Mouse (Mus musculus) stomach, embryonic 14.5 days (tissue): ENCODE measurements around the gene Gna14. TPM values are rescaled to one million over a fixed set of nuclear protein-coding genes. Genes with fewer than 3 reads are reported as not detected.
A peak's percentile ranks its signal among the peaks of the same experiment; 100 is the strongest.

Experiments used
- ATAC-seq: fragments of 200-750 bp; cut with Nextera tagmentation; 2 replicates; pipeline ENCODE4 v1.8.0; 2017; ENCODE audit warnings: low read depth, moderate TSS enrichment; ENCODE audit not compliant: insufficient number of reproducible peaks, insufficient read depth, low FRiP score
- H3K27ac ChIP-seq: fragments of 300-500 bp; sonication (generic); 2 replicates; pipeline ENCODE4 v1.5.1; 2014; ENCODE audit warnings: mild to moderate bottlenecking, low read length, moderate library complexity, mixed read lengths
- H3K27me3 ChIP-seq: fragments of 300-500 bp; sonication (generic); 2 replicates; pipeline ENCODE4 v1.6.1; 2014; ENCODE audit warnings: low read length, control low read depth, mixed read lengths; ENCODE audit not compliant: control insufficient read depth, insufficient read depth
- H3K36me3 ChIP-seq: fragments of 300-500 bp; sonication (generic); 2 replicates; pipeline ENCODE4 v1.6.1; 2014; ENCODE audit warnings: mild to moderate bottlenecking, control low read depth, low read length, moderate library complexity, mixed read lengths; ENCODE audit not compliant: control insufficient read depth, insufficient read depth
- H3K4me1 ChIP-seq: fragments of 300-500 bp; sonication (generic); 2 replicates; pipeline ENCODE4 v1.6.1; 2014; ENCODE audit warnings: low read length, control low read depth, mixed read lengths; ENCODE audit not compliant: control insufficient read depth, insufficient read depth
- H3K4me2 ChIP-seq: fragments of 300-500 bp; sonication (generic); replicated peaks from 2 replicates; pipeline ENCODE4 v1.6.1; 2014; ENCODE audit warnings: low read depth, low read length, control low read depth
- H3K4me3 ChIP-seq: fragments of 300-500 bp; sonication (generic); 2 replicates; pipeline ENCODE4 v1.5.1; 2014; ENCODE audit warnings: low read depth, low read length, control low read depth
- H3K9ac ChIP-seq: fragments of 300-500 bp; sonication (generic); replicated peaks from 2 replicates; pipeline ENCODE4 v1.6.1; 2014; ENCODE audit warnings: low read depth, mild to moderate bottlenecking, control low read depth, low read length, moderate library complexity, mixed read lengths
- H3K9me3 ChIP-seq: fragments of 300-500 bp; sonication (generic); 2 replicates; pipeline ENCODE4 v1.6.1; 2016; ENCODE audit warnings: low read depth, low read length, control low read depth; ENCODE audit not compliant: control insufficient read depth
- WGBS: fragments of 180-500 bp; shearing (Covaris S2); extraction: QIAGEN DNeasy Blood & Tissue Kit; methylation state at CpG from one replicate; pipeline ENCODE4 v1.1.7; 2014; 5-methylcytosine and 5-hydroxymethylcytosine counted together
- polyA plus RNA-seq: library from polyadenylated mRNA; unstranded; fragments of >200 nt; fragmentation: Nextera tagmentation; extraction: Ambion mirVana; gene quantifications from 2 replicates; pipeline ENCODE4 v1.2.1, GENCODE M21; 2014

The Gna14 gene
- polyA plus RNA-seq, result 29.6 and 30.4 TPM in 2 replicates

GRCm38 (mm10) chr19:16435531-16436231 lies at the start of gene Gna14:
Gene Gna14, plus strand, starts transcription at chr19:16435762.
- peak within 1 kb of the TSS; percentile 61 for H3K9ac ChIP-seq
- ATAC-seq, result peak; percentile 43; the same call in 1 of the 2 replicates

GRCm38 (mm10) chr19:16386514-16386913 lies 49.0 kb upstream of the Gna14 start:
- Histone ChIP-seq H3K27me3 (no peaks in the 10 kb centered on the region), H3K4me3 (no peak overlapping the region), H3K4me2 (no peak overlapping the region), H3K9me3 (no peaks in the 10 kb centered on the region), H3K9ac (no peak overlapping the region), H3K4me1 (no peaks in the 10 kb centered on the region), H3K27ac (no peak overlapping the region), H3K36me3 (peaks cover 5% of the 10 kb centered on the region)
- WGBS, result 67% methylated on average over 6 of the region's 6 CpGs
- no peak for ATAC-seq

More at GRCm38 (mm10) chr19:16435531-16436231, at the start of gene Gna14:
- peak within 1 kb of the TSS; percentile 83 for H3K4me2 ChIP-seq
- H3K27ac ChIP-seq, result peak within 1 kb of the TSS; percentile 61; the same call in 1 of the 2 replicates
- H3K4me3 ChIP-seq, result peak within 1 kb of the TSS; percentile 51
- 2% methylated on average over 27 of the region's 27 CpGs for WGBS
- H3K9me3 ChIP-seq, result no peaks in the 10 kb centered on the region
- no peaks in the 10 kb centered on the region for H3K36me3 ChIP-seq
- H3K4me1 ChIP-seq, result peaks cover 29% of the 10 kb centered on the region
- no peaks in the 10 kb centered on the region for H3K27me3 ChIP-seq

DNA sequence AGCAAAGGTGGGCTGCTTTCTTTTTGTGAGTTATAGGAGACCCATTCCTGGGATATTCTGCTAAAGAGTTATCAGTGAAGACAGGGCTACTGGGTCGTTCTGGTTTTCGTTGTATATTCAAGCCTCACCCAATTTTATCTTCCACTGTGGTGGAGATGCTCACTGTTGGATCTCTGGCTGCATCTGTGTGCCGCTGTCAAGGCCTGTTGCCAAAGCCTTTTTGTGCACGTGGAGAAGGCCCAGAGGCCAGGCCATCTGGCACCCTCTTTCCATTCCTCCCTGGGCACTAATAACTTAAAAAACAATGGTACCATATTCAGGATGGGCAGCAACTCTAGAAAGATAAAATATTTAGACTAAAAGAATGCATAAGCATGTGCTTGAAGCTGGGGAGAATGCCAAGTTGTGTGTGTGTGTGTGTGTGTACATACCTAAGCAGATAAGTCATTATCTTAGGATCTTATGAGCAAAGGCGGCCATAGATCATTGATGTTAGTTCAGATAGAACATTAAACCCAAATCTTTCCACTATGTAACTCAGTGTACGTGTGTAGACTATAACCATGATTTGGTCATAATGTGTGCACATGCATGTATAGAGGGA lies 45.3 kb upstream of the Gna14 start:
- H3K9ac ChIP-seq, result no peak overlapping the region
- H3K9me3 ChIP-seq, result no peaks in the 10 kb centered on the region
- H3K27me3 ChIP-seq, result no peaks in the 10 kb centered on the region
- no peak overlapping the region for H3K27ac ChIP-seq
- no peak overlapping the region for H3K4me2 ChIP-seq
- H3K36me3 ChIP-seq, result no peaks in the 10 kb centered on the region; the same call in none of the 2 replicates
- 87% methylated on average over 6 of the region's 6 CpGs for WGBS
- H3K4me3 ChIP-seq, result no peak overlapping the region
- no peak for ATAC-seq
- H3K4me1 ChIP-seq, result no peaks in the 10 kb centered on the region

DNA sequence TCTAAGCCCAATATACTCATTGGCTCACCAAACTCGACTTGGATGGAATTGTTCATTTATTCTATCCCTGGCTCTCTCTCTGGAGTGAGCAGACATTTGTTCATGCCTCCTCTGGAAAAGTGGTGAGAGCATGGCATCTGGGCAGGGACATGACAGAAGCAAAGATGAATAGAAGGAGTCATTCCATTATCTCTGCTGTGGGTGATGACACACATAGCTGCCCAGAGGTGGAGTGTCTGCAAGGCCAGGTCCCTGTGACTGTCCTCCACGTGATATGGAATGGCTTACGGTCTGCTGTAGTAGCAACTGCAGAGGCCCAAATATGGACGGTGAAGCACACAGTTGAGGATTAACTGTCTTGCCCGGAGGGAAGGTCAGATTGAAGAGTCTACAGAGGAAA lies 41.2 kb upstream of the Gna14 start:
- Histone ChIP-seq H3K4me3 (no peak overlapping the region), H3K4me2 (no peak overlapping the region), H3K27ac (no peak overlapping the region), H3K4me1 (no peaks in the 10 kb centered on the region), H3K9me3 (no peaks in the 10 kb centered on the region), H3K36me3 (no peaks in the 10 kb centered on the region), H3K9ac (no peak overlapping the region), H3K27me3 (no peaks in the 10 kb centered on the region)
- 83% methylated on average over 5 of the region's 5 CpGs for WGBS
- no peak for ATAC-seq

DNA sequence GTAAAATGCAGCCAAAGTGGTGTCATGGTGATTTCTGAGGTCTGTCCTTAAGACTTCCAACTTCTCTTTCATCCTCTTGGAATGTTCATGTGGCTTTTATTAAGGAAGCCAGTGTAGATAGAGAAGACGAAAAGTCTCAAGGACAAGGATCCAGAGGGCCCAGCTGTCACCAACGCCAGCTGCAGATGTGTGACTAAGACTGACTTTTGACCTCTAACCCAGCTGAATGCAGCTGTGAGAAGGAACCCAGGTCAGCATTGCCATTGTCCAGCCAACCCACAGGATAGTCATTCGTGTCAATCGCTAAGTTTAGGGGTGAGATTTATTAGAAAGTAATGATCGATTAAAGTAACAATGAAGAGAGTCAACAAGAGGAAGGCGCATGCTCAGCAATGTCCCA lies 32.5 kb upstream of the Gna14 start:
- Histone ChIP-seq H3K4me2 (no peak overlapping the region), H3K9ac (no peak overlapping the region), H3K4me1 (no peaks in the 10 kb centered on the region), H3K36me3 (no peaks in the 10 kb centered on the region), H3K27me3 (no peaks in the 10 kb centered on the region), H3K27ac (no peak overlapping the region), H3K9me3 (no peaks in the 10 kb centered on the region; the same call in 1 of the 2 replicates), H3K4me3 (no peak overlapping the region)
- 70% methylated on average over 6 of the region's 6 CpGs for WGBS
- no peak for ATAC-seq

- Histone ChIP-seq H3K4me1 (no peaks in the 10 kb centered on the region), H3K36me3 (no peaks in the 10 kb centered on the region), H3K9ac (no peak overlapping the region), H3K27me3 (no peaks in the 10 kb centered on the region), H3K4me2 (no peak overlapping the region), H3K4me3 (no peak overlapping the region), H3K27ac (no peak overlapping the region), H3K9me3 (no peaks in the 10 kb centered on the region; the same call in 1 of the 2 replicates)
- 84% methylated on average over 1 of the region's 1 CpGs for WGBS
- ATAC-seq, result no peak
Measured at GRCm38 (mm10) chr19:16407727-16408126, 27.8 kb upstream of the Gna14 start.

- Histone ChIP-seq H3K4me2 (no peak overlapping the region), H3K4me3 (no peak overlapping the region), H3K9me3 (no peaks in the 10 kb centered on the region), H3K9ac (no peak overlapping the region), H3K27ac (no peak overlapping the region), H3K4me1 (no peaks in the 10 kb centered on the region), H3K27me3 (no peaks in the 10 kb centered on the region), H3K36me3 (no peaks in the 10 kb centered on the region)
- no peak for ATAC-seq
Measured at GRCm38 (mm10) chr19:16411302-16411701, 24.3 kb upstream of the Gna14 start.

DNA sequence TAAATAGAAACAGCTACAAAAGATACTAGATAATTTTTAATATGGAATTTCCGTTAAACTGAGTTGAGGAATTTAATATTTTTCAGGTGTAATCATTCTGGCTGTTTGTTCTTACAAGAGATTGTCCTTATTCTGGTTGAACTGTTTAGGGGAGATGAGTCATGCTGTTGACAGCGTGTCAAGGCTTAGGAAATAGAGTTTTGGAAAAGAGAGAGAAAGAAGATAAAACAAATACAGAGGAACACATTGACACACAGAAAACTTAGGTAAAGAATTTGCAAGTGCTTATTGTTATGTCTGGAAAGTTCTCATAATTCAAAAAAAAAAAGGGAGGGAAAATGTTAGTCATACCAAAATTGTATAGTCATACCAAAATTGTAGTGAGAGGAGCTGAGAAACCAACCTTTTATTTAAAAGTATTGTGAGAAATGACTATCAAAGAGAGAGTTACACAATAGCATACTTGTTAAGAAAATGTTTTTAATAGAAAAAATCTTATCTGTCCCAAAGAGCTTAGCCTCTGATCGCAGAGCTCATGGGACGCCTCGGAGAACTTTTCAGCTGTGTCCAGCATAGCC lies 17.4 kb upstream of the Gna14 start:
- H3K27me3 ChIP-seq, result no peaks in the 10 kb centered on the region
- no peak overlapping the region for H3K9ac ChIP-seq
- H3K4me1 ChIP-seq, result no peaks in the 10 kb centered on the region
- H3K4me3 ChIP-seq, result no peak overlapping the region
- H3K4me2 ChIP-seq, result no peak overlapping the region
- no peak overlapping the region for H3K27ac ChIP-seq
- no peaks in the 10 kb centered on the region for H3K9me3 ChIP-seq
- ATAC-seq, result no peak
- WGBS, result 76% methylated on average over 5 of the region's 5 CpGs
- no peaks in the 10 kb centered on the region for H3K36me3 ChIP-seq
